Mouse (Mus musculus) heart, adult 11 months (tissue): ENCODE results near the gene Nanog.
"Not testable (repeated sequence)": the region's sequence is repeated elsewhere in the genome, so short reads cannot be mapped to it uniquely, and the experiment has no call there.

Experiments
- DNase-seq: peaks from one replicate; pipeline ENCODE4 v3.0.0; 2022

Gene Nanog

GRCm38 (mm10) chr6:122707036-122707800 lies at the start of gene Nanog:
TSS of gene Nanog (plus strand) at chr6:122707489.
- DNase-seq: no peak

GRCm38 (mm10) chr6:122657630-122658029 lies 49.7 kb upstream of the Nanog start:
- DNase-seq: peak; percentile 95

GRCm38 (mm10) chr6:122659567-122659966 lies 47.7 kb upstream of the Nanog start:
- peak; percentile 50 for DNase-seq

- DNase-seq: peak; percentile 82
Measured at GRCm38 (mm10) chr6:122660601-122661379, 46.5 kb upstream of the Nanog start.

GRCm38 (mm10) chr6:122662551-122663264 lies 44.6 kb upstream of the Nanog start:
- DNase-seq: peak; percentile 80

- peak; percentile 11 for DNase-seq
Measured at GRCm38 (mm10) chr6:122663596-122664206, 43.6 kb upstream of the Nanog start.

- peak; percentile 71 for DNase-seq
Measured at GRCm38 (mm10) chr6:122665866-122666265, 41.4 kb upstream of the Nanog start.

- DNase-seq: peak; percentile 71
Measured at GRCm38 (mm10) chr6:122667715-122668114, 39.6 kb upstream of the Nanog start.

- peak; percentile 30 for DNase-seq
Measured at GRCm38 (mm10) chr6:122668823-122669222, 38.5 kb upstream of the Nanog start.

- peak; percentile 96 for DNase-seq
Measured at GRCm38 (mm10) chr6:122669406-122670200, 37.7 kb upstream of the Nanog start.

- DNase-seq: peak; percentile 71
Measured at GRCm38 (mm10) chr6:122670201-122670551, 37.1 kb upstream of the Nanog start.

- peak; percentile 3 for DNase-seq
Measured at GRCm38 (mm10) chr6:122670841-122671240, 36.4 kb upstream of the Nanog start.

- peak; percentile 68 for DNase-seq
Measured at GRCm38 (mm10) chr6:122672746-122673145, 34.5 kb upstream of the Nanog start.

- peak; percentile 76 for DNase-seq
Measured at GRCm38 (mm10) chr6:122682646-122683045, 24.6 kb upstream of the Nanog start.

GRCm38 (mm10) chr6:122686709-122687108 lies 20.6 kb upstream of the Nanog start:
- no peak for DNase-seq

- DNase-seq: no peak
Measured at GRCm38 (mm10) chr6:122689411-122690055, 17.8 kb upstream of the Nanog start.

GRCm38 (mm10) chr6:122690082-122690481 lies 17.2 kb upstream of the Nanog start:
- DNase-seq: no peak

- no peak for DNase-seq
Measured at GRCm38 (mm10) chr6:122695398-122695797, 11.9 kb upstream of the Nanog start.

- DNase-seq: not testable (repeated sequence)
Measured at GRCm38 (mm10) chr6:122699628-122700027, 7.7 kb upstream of the Nanog start.

- DNase-seq: no peak
Measured at GRCm38 (mm10) chr6:122701816-122702215, 5.5 kb upstream of the Nanog start.

GRCm38 (mm10) chr6:122702480-122703124 lies 4.7 kb upstream of the Nanog start:
- DNase-seq: no peak
